Mouse (Mus musculus): ENCODE data around the gene Rnf213. TPM values are rescaled to one million over a fixed set of nuclear protein-coding genes. Genes with fewer than 3 reads are reported as not detected.

Rnf213 gene
- polyA plus RNA-seq, 1 experiment from 2014 or later, result 3.1 TPM

DNA sequence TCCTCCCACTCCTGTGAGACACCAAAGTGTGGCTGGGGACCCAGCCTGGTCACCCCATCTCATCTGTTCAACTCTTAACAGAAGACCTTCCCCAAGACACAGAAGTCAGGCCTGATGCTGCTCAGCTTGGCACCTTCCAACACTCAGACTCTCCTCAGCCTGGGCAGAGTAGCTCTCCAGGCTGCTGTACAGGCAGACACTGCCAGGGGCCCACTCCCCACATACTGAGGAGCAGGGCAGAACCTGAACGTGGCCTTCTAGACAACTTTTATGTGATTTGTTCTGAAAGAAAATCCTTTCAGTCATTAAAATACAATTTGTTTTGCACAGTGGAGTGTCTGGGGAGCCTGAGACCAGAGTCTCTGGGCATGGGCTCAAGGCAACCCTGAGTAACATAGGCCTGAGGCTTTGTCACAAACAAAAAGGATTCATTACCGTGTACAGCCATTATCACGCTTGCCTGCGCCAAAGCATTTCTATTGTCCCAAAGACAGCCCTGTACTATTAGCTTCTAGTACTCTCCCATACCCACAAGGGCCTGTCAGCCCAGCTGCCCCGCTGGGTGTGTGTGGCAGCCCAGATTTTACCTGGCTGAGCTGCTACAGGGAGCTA is 116.4 kb downstream of the Rnf213 start:
- no peak for ATAC-seq (ENCODE audit: insufficient number of reproducible peaks, low FRiP score, low TSS enrichment, low read depth)
- H3K9ac ChIP-seq (ENCODE audit: low read length), result no peak overlapping the region
- H3K36me3 ChIP-seq (ENCODE audit: control insufficient read depth, insufficient read depth, low read length), result peaks cover 12% of the 10 kb centered on the region; the same call in 1 of the 2 replicates
- 79% methylated on average over 5 of the region's 5 CpGs for WGBS
- no peaks in the 10 kb centered on the region for H3K9me3 ChIP-seq (ENCODE audit: control insufficient read depth, low read length)
- H3K27ac ChIP-seq (replicated peaks; ENCODE audit: low read depth, low read length), result no peak overlapping the region
- 0 out of 2 replicates have a peak, but pooled peaks cover 2% of the 10 kb centered on the region for H3K27me3 ChIP-seq (ENCODE audit: control insufficient read depth, insufficient read depth, low read length)
- H3K4me2 ChIP-seq (ENCODE audit: low read depth, severe bottlenecking), result no peak overlapping the region
- DNase-seq (ENCODE audit: low spot score), result no peak
- H3K4me3 ChIP-seq (ENCODE audit: low read depth, low read length), result no peak overlapping the region
- H3K4me1 ChIP-seq (ENCODE audit: control insufficient read depth, insufficient read depth, low read length), result peaks cover 3% of the 10 kb centered on the region; the same call in 1 of the 2 replicates

GRCm38 (mm10) chr11:119513038-119513659 is 120.2 kb downstream of the Rnf213 start:
- 50% methylated on average over 9 of the region's 9 CpGs for WGBS
- H3K9me3 ChIP-seq (ENCODE audit: control insufficient read depth, low read length), result no peaks in the 10 kb centered on the region
- ATAC-seq (ENCODE audit: insufficient number of reproducible peaks, low FRiP score, low TSS enrichment, low read depth) (no peak), DNase-seq (ENCODE audit: low spot score) (no peak)
- H3K4me1 ChIP-seq (ENCODE audit: control insufficient read depth, insufficient read depth, low read length), result peaks cover 16% of the 10 kb centered on the region
- no peak overlapping the region for H3K4me2 ChIP-seq (ENCODE audit: low read depth, severe bottlenecking)
- peaks cover 1% of the 10 kb centered on the region; the same call in 1 of the 2 replicates for H3K36me3 ChIP-seq (ENCODE audit: control insufficient read depth, insufficient read depth, low read length)
- H3K27me3 ChIP-seq (ENCODE audit: control insufficient read depth, insufficient read depth, low read length), result peaks cover 9% of the 10 kb centered on the region; the same call in 1 of the 2 replicates
- no peak overlapping the region for H3K27ac ChIP-seq (replicated peaks; ENCODE audit: low read depth, low read length)
- no peak overlapping the region for H3K4me3 ChIP-seq (ENCODE audit: low read depth, low read length)
- H3K9ac ChIP-seq (ENCODE audit: low read length), result no peak overlapping the region

DNA sequence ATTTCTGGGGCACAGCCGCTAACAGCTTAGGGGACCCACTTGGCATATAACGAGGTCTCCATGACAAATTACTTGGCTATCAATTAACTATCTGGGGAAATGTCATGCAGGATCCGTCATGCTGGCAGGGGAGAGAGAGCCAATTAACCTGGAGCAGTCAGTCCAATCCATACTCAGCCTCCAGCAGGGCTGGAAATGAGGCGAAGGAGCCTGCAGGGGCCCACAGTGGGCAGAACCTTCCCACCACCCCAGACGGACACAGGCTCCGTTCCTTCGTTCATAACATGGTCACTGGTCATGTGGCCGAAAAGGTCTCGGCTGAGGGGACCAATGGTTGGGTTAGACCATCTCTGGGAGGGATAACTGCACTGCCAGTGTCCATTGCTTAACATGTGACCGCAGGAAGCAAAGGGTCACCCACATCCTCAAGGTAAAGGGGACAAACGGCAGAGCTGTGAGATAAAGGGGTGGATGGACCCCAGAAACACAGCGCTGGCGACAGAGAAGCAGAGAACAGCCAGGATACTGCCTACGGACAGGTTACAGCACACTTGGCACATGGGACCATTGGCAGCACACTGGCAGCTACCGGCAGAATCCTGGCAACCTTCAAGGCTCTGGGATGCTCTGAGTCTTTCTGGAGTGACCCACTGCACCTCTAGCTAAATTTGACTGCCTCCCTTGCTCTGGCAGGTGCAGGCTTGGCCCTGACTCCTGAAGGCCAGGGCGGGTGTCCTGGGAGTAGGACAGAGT is 121.4 kb downstream of the Rnf213 start:
- H3K36me3 ChIP-seq (ENCODE audit: control insufficient read depth, insufficient read depth, low read length), result no peaks in the 10 kb centered on the region
- no peak overlapping the region for H3K27ac ChIP-seq (replicated peaks; ENCODE audit: low read depth, low read length)
- peaks cover 16% of the 10 kb centered on the region for H3K4me1 ChIP-seq (ENCODE audit: control insufficient read depth, insufficient read depth, low read length)
- WGBS, result 50% methylated on average over 16 of the region's 16 CpGs
- H3K9ac ChIP-seq (ENCODE audit: low read length), result no peak overlapping the region
- H3K27me3 ChIP-seq (ENCODE audit: control insufficient read depth, insufficient read depth, low read length), result peaks cover 9% of the 10 kb centered on the region; the same call in 1 of the 2 replicates
- H3K9me3 ChIP-seq (ENCODE audit: control insufficient read depth, low read length), result no peaks in the 10 kb centered on the region
- ATAC-seq (ENCODE audit: insufficient number of reproducible peaks, low FRiP score, low TSS enrichment, low read depth), result no peak
- peak overlapping the region; percentile 15; the same call in 1 of the 2 replicates for H3K4me3 ChIP-seq (ENCODE audit: low read depth, low read length)
- DNase-seq (ENCODE audit: low spot score), result no peak
- peak overlapping the region; percentile 53 for H3K4me2 ChIP-seq (ENCODE audit: low read depth, severe bottlenecking)

DNA sequence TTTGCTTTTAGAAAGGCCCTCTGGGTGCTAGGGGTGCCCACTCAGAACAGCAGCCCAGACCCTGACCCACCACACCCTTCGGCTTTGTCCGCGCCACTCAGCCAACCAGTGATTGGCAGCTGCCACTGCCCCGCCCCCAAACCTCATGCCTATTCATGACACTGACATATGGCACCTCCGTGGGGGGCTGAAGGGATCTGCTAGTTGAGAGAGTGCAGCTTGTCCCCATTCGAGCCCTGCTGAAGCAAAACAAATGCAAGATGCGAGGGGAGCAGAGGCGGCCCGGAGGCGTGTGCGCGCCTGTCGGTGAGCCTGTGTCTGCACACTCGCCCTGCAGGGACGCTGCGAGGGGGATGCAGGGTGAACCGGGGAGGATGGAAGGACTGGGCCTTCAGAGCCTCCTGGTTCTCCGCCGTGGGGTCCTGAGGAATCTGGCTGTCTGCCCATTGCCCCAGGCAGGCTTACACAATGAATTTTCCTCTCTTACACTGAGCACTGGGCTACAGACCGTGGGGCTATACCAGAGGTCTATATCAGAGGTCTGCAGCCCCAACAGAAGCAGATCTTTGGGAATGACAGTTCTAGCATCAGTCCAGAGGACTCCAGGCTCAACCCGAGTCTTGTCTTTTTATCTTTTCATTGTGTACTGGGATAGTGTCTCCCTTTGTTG is 122.2 kb downstream of the Rnf213 start:
- peak overlapping the region; percentile 53 for H3K4me2 ChIP-seq (ENCODE audit: low read depth, severe bottlenecking)
- H3K27me3 ChIP-seq (ENCODE audit: control insufficient read depth, insufficient read depth, low read length), result peaks cover 9% of the 10 kb centered on the region; the same call in 1 of the 2 replicates

DNA sequence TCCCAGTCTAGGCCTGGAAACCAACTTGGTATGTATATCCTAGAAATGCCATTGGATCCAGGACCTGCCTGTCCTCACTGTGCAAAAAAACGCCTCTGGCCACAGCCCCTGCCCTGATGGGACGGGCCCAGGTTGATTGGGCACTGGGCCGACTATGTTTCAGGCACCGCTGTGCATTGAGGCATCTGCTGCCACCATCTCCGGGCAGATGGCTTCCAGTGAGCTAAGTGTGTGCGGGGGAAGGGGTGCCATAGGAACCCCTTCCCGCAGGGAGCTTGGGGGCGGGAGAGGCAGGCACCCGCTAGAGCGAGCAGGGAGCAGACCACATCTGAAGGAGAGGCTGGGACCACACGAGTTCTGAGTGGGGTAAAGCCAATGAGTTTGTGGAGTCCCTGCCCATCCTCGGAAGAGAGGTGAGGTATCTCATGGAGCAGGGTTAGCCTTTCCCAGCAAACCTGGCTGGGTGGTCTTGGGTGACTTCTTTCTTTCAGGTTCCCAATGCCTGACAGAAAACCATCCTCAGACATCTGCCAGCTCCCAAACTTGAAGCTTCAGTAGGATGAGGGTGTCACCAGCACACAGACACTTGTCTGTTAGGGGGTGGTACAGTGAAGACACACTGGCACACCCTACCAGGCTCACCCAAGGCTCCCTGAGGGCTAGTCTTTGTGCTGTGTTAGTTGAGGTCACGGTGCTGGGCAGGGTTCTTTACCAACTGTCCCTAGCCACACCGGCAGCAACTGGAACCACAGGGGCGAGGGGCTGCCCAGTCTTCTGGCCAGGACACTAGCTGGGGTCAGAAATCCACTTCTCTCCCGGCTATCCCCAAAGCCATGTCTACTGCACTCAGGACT is 123.2 kb downstream of the Rnf213 start:
- Histone ChIP-seq H3K9ac (ENCODE audit: low read length) (no peak overlapping the region), H3K9me3 (ENCODE audit: control insufficient read depth, low read length) (no peaks in the 10 kb centered on the region), H3K4me3 (ENCODE audit: low read depth, low read length) (no peak overlapping the region), H3K27ac (replicated peaks; ENCODE audit: low read depth, low read length) (no peak overlapping the region), H3K27me3 (ENCODE audit: control insufficient read depth, insufficient read depth, low read length) (peaks cover 9% of the 10 kb centered on the region; the same call in 1 of the 2 replicates), H3K4me2 (ENCODE audit: low read depth, severe bottlenecking) (no peak overlapping the region), H3K4me1 (ENCODE audit: control insufficient read depth, insufficient read depth, low read length) (peaks cover 16% of the 10 kb centered on the region), H3K36me3 (ENCODE audit: control insufficient read depth, insufficient read depth, low read length) (no peaks in the 10 kb centered on the region)
- ATAC-seq (ENCODE audit: insufficient number of reproducible peaks, low FRiP score, low TSS enrichment, low read depth), result no peak
- WGBS, result 77% methylated on average over 16 of the region's 16 CpGs
- no peak for DNase-seq (ENCODE audit: low spot score)

More for the DNA sequence above, 122.2 kb downstream of the Rnf213 start:
- Histone ChIP-seq H3K36me3 (ENCODE audit: control insufficient read depth, insufficient read depth, low read length) (no peaks in the 10 kb centered on the region), H3K9ac (ENCODE audit: low read length) (peak overlapping the region; percentile 37; the same call in 1 of the 2 replicates), H3K4me3 (ENCODE audit: low read depth, low read length) (peak overlapping the region; percentile 15; the same call in 1 of the 2 replicates), H3K27ac (replicated peaks; ENCODE audit: low read depth, low read length) (no peak overlapping the region), H3K4me1 (ENCODE audit: control insufficient read depth, insufficient read depth, low read length) (peaks cover 16% of the 10 kb centered on the region), H3K9me3 (ENCODE audit: control insufficient read depth, low read length) (no peaks in the 10 kb centered on the region)
- ATAC-seq (ENCODE audit: insufficient number of reproducible peaks, low FRiP score, low TSS enrichment, low read depth) (no peak), DNase-seq (ENCODE audit: low spot score) (peak; percentile 74)
- WGBS, result 2% methylated on average over 21 of the region's 21 CpGs

DNA sequence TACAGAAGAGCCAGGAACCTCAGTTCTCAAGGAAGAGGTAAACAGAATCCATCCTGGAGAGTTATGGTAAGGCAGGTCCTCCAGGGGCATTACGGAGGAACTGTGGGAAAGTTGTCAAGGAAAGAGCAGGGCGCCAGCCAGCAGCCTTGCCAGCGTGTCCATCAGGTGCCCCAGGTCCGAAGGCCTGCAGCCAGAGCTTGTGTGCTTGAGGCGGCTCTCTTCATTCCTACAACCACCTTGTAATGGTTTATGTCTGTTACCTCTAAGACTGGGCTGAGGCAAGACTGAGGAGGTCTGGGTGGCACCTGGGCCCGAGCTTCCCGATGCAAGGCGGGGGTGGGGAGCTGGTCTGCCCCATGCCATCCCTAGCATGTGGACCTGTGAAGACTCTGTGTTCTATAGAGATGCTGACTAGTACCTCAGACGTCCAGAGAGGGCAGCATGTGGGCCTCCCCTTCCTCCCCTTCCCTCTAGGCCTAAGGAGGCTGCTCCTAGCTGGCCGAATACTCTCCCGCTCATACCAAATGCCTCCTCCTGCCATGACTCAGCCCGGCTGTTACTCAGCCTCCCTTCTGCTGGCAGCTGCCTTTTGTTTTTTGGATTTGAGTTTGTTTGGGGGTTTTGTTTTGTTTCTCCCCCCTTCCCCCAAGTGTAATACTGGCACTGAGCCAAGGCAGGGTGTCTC is 123.9 kb downstream of the Rnf213 start:
- H3K4me1 ChIP-seq (ENCODE audit: control insufficient read depth, insufficient read depth, low read length), result peaks cover 16% of the 10 kb centered on the region
- no peak for ATAC-seq (ENCODE audit: insufficient number of reproducible peaks, low FRiP score, low TSS enrichment, low read depth)

GRCm38 (mm10) chr11:119519387-119519786 is 126.5 kb downstream of the Rnf213 start:
- Histone ChIP-seq H3K27ac (replicated peaks; ENCODE audit: low read depth, low read length) (no peak overlapping the region), H3K9me3 (ENCODE audit: control insufficient read depth, low read length) (no peaks in the 10 kb centered on the region), H3K36me3 (ENCODE audit: control insufficient read depth, insufficient read depth, low read length) (no peaks in the 10 kb centered on the region), H3K9ac (ENCODE audit: low read length) (no peak overlapping the region), H3K4me3 (ENCODE audit: low read depth, low read length) (no peak overlapping the region), H3K4me2 (ENCODE audit: low read depth, severe bottlenecking) (no peak overlapping the region), H3K4me1 (ENCODE audit: control insufficient read depth, insufficient read depth, low read length) (peaks cover 13% of the 10 kb centered on the region), H3K27me3 (ENCODE audit: control insufficient read depth, insufficient read depth, low read length) (peaks cover 6% of the 10 kb centered on the region; the same call in 1 of the 2 replicates)
- DNase-seq (ENCODE audit: low spot score) (no peak), ATAC-seq (ENCODE audit: insufficient number of reproducible peaks, low FRiP score, low TSS enrichment, low read depth) (no peak)
- WGBS, result 97% methylated on average over 1 of the region's 1 CpGs

More for the DNA sequence above, 123.9 kb downstream of the Rnf213 start:
- H3K9me3 ChIP-seq (ENCODE audit: control insufficient read depth, low read length), result no peaks in the 10 kb centered on the region
- no peak overlapping the region for H3K4me2 ChIP-seq (ENCODE audit: low read depth, severe bottlenecking)
- 69% methylated on average over 12 of the region's 12 CpGs for WGBS
- no peak overlapping the region for H3K9ac ChIP-seq (ENCODE audit: low read length)
- no peak overlapping the region for H3K27ac ChIP-seq (replicated peaks; ENCODE audit: low read depth, low read length)
- no peak overlapping the region for H3K4me3 ChIP-seq (ENCODE audit: low read depth, low read length)
- no peak for DNase-seq (ENCODE audit: low spot score)
- H3K27me3 ChIP-seq (ENCODE audit: control insufficient read depth, insufficient read depth, low read length), result peaks cover 9% of the 10 kb centered on the region; the same call in 1 of the 2 replicates
- no peaks in the 10 kb centered on the region for H3K36me3 ChIP-seq (ENCODE audit: control insufficient read depth, insufficient read depth, low read length)
